Mouse (Mus musculus) bone marrow macrophage, adult 2 months (primary cell): ENCODE measurements around the gene Arhgap11a. TPM values are rescaled to one million over a fixed set of nuclear protein-coding genes. Genes with fewer than 3 reads are reported as not detected.

ENCODE experiments used
- H3K27ac ChIP-seq: 2 replicates; pipeline ENCODE4 v1.5.1; 2012; ENCODE audit warnings: low read depth, low read length; ENCODE audit not compliant: insufficient read depth
- H3K4me1 ChIP-seq: 2 replicates; pipeline ENCODE4 v1.6.1; 2012; ENCODE audit warnings: low read length; ENCODE audit not compliant: control insufficient read depth, insufficient read depth
- H3K4me3 ChIP-seq: 2 replicates; pipeline ENCODE4 v1.5.1; 2012; ENCODE audit warnings: mild to moderate bottlenecking, low read length, moderate library complexity; ENCODE audit not compliant: insufficient read depth
- CTCF ChIP-seq: IDR thresholded peaks from 2 replicates; pipeline ENCODE4 v1.5.1; 2012; ENCODE audit warnings: low read depth, mild to moderate bottlenecking, low read length, moderate library complexity
- POLR2A ChIP-seq: IDR thresholded peaks from 2 replicates; pipeline ENCODE4 v1.6.1; 2012; ENCODE audit warnings: mild to moderate bottlenecking, low read depth, low read length, borderline replicate concordance
- polyA plus RNA-seq: library from polyadenylated mRNA; stranded (reverse); fragments of >200 nt; gene quantifications from 2 replicates; pipeline ENCODE4 v1.2.4, GENCODE M21; 2012; ENCODE audit not compliant: missing spikeins, insufficient read depth, insufficient read length

Arhgap11a gene
- polyA plus RNA-seq, 1 experiment, result 36.9 TPM

DNA sequence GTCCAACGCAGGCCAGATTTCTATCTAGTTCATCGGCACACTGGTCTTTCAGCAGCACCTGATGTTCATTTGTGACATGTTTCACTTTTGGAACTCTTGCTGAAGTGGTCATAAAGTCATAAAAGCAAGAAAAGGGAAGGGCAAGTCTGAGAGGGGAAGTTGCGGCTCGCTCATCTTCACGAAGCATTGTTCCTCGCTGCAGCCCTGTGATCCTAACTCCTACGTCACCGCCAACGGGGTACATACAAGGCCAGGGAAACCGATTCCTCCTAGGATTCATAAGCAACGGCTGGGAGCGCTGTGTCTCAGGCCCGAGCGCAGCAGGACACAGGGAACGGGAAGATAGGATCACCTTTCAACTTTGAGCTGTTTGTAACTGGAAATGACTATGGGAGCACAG lies 28.3 kb downstream of the Arhgap11a start:
- H3K27ac ChIP-seq, result no peak overlapping the region
- H3K4me3 ChIP-seq, result no peak overlapping the region
- no peak for TF ChIP-seq POLR2A
- H3K4me1 ChIP-seq, result peaks cover 4% of the 10 kb centered on the region; the same call in 1 of the 2 replicates

GRCm38 (mm10) chr2:113817681-113818606 lies 30.5 kb downstream of the Arhgap11a start:
- TF ChIP-seq CTCF (no peak), POLR2A (no peak)
- no peak overlapping the region for H3K27ac ChIP-seq
- H3K4me1 ChIP-seq, result peaks cover 4% of the 10 kb centered on the region; the same call in 1 of the 2 replicates
- no peak overlapping the region for H3K4me3 ChIP-seq

- TF ChIP-seq CTCF (peak; percentile 88), POLR2A (no peak)
- Histone ChIP-seq H3K4me3 (no peak overlapping the region), H3K27ac (no peak overlapping the region), H3K4me1 (no peaks in the 10 kb centered on the region)
These were observed 40.8 kb downstream of the Arhgap11a start for GRCm38 (mm10) chr2:113807640-113808039.

DNA sequence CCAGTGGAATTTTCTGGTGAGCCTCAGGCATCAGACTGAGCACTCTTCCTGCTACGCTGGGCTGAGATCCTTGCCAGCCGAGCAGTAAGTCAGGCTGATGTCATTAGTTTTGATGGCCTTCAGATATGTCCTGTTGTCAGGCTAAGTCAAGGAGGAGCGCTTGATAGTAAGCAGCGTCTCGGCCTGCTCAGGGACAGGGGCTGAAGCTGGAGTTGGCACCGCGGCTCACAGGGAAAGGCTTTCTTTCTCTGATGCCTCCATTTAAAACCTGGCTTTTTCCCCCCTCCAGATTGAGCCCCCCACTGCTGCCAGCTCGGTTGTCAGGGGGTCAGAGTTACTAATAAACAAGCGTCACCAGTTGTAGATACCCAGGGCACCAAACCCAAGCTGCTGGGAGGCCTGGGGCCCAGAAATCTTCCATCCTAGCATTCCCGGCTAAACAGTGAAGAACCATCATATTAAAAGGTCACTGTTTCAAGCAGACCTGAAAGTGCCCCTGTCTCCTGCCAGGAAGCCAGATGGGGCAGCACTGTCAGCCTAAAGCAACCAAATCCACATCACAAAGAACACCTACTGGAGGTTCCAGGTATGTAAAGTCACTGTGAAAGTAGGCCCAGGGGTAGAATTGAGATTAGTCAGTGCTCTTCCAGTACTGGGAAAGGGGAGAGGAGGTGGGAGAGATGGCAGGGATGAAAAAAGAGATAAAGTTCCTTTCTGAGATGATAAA lies 41.4 kb downstream of the Arhgap11a start:
- H3K4me1 ChIP-seq, result no peaks in the 10 kb centered on the region
- TF ChIP-seq POLR2A (no peak), CTCF (no peak)

DNA sequence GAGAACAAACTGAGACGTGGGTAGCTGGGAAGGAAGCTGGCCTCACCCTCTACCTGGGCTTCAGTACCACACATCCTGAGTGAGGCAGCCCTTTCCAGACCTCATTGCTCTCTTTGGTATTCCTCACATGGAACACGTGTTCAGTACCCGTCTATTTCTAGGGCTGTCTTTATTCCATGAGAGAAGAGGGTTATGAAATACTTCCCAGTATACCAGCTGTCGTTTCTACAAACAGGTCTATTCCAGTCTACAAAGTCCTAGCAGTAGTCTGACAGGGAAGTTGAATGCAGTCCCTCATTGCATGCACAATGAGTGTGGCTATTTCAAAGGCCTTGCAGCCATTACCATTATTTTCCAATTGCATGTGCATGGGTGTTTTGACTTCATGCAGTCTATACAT lies 42.7 kb downstream of the Arhgap11a start:
- Histone ChIP-seq H3K4me3 (no peak overlapping the region), H3K27ac (no peak overlapping the region), H3K4me1 (no peaks in the 10 kb centered on the region)
- TF ChIP-seq CTCF (no peak), POLR2A (no peak)

More for the DNA sequence above, 41.4 kb downstream of the Arhgap11a start:
- Histone ChIP-seq H3K27ac (no peak overlapping the region), H3K4me3 (no peak overlapping the region)

DNA sequence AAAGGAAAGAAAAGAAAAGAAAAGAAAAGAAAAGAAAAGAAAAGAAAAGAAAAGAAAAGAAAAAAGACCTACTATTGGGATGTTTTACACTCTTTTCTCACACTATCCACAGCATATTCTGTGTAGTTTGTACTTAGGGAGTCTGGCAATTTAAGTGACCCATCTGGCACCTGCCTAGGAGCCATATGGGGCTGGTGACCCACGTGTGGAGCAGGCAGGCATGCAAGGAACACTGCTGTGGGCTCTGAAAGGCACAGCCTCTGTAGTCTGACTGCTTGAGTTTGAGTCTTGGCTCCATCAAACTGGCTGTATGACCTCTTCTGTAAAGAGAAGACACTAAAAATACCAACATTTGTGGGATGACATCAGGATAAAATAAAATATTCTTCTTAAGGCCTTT lies 44.7 kb downstream of the Arhgap11a start:
- H3K4me1 ChIP-seq, result no peaks in the 10 kb centered on the region
- TF ChIP-seq POLR2A, result no peak
- TF ChIP-seq CTCF, result no peak
- no peak overlapping the region for H3K4me3 ChIP-seq
- H3K27ac ChIP-seq, result no peak overlapping the region

- Histone ChIP-seq H3K27ac (no peak overlapping the region), H3K4me3 (no peak overlapping the region)
- TF ChIP-seq CTCF, result no peak
- TF ChIP-seq POLR2A, result no peak
These were observed 47.6 kb downstream of the Arhgap11a start for GRCm38 (mm10) chr2:113800846-113801245.

DNA sequence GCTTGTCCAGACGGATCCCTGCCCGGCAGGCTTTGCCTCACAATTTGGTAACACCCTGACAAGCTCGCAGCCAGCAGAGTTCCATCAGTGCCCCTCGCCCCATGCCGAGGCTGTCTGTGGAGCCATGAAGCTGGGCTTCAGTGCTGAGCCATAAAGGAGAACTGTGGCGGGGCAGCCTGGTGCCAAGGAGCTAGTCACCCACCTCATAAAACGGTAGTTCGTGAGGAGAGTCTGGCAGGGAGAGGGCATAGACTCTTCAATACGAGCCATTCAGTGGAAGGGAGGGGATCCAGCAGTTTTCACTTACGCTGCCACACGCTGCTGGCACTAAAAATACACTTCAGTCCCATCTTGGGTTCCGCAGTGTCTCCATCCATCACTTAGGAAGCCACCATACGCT lies 49.9 kb downstream of the Arhgap11a start:
- Histone ChIP-seq H3K4me3 (no peak overlapping the region), H3K27ac (no peak overlapping the region), H3K4me1 (no peaks in the 10 kb centered on the region)
- no peak for TF ChIP-seq CTCF
- TF ChIP-seq POLR2A, result no peak

More at GRCm38 (mm10) chr2:113800846-113801245, 47.6 kb downstream of the Arhgap11a start:
- H3K4me1 ChIP-seq, result no peaks in the 10 kb centered on the region

DNA sequence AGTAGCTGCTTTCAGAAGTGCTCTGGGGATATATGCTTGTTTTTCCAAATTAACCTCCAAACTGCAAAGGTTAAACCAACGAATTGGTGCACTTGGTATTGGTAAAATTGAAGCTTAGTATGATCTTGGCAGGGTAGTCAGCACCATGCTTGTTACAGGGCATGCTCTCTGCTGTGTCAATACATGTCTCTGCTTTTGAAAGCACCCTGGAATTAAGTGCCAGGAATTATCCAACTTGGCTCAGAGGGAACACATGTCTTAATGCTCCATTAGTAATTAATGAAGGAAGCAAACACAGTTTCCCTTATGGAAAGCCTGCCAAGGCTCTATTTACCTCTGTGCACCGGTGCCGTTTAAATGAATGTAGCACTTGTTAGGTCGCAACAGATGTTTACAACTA lies 53.3 kb downstream of the Arhgap11a start:
- H3K4me1 ChIP-seq, result no peaks in the 10 kb centered on the region
- no peak overlapping the region for H3K27ac ChIP-seq
- no peak overlapping the region for H3K4me3 ChIP-seq
- TF ChIP-seq CTCF (no peak), POLR2A (no peak)

DNA sequence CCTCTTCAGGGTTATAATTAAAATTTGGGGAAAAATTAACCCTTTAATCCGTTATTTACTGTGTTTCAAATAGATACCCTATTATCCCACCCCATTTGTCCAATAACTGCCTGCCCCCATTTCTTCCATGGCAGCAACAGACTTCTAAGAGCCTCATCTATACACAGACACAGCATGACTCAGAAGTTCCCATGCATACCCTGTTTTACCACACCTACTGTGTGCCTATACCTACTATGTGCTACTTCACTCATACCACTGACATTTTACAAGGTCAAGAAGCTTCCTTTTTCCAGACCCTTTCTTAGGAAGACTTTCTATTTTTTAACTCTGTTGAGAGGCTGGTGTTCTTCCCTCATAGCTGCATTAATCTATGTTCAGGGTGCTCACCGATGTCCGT lies 54.9 kb downstream of the Arhgap11a start:
- TF ChIP-seq CTCF (no peak), POLR2A (no peak)
- Histone ChIP-seq H3K4me3 (no peak overlapping the region), H3K27ac (no peak overlapping the region), H3K4me1 (no peaks in the 10 kb centered on the region)
